Mouse (Mus musculus): ENCODE data around the gene Ormdl3. TPM values are rescaled to one million over a fixed set of nuclear protein-coding genes. Genes with fewer than 3 reads are reported as not detected.
A peak's percentile ranks its signal among the peaks of the same experiment; 100 is the strongest.

Gene Ormdl3
- polyA plus RNA-seq, 1 experiment from 2014 or later, result 14.5 TPM

DNA sequence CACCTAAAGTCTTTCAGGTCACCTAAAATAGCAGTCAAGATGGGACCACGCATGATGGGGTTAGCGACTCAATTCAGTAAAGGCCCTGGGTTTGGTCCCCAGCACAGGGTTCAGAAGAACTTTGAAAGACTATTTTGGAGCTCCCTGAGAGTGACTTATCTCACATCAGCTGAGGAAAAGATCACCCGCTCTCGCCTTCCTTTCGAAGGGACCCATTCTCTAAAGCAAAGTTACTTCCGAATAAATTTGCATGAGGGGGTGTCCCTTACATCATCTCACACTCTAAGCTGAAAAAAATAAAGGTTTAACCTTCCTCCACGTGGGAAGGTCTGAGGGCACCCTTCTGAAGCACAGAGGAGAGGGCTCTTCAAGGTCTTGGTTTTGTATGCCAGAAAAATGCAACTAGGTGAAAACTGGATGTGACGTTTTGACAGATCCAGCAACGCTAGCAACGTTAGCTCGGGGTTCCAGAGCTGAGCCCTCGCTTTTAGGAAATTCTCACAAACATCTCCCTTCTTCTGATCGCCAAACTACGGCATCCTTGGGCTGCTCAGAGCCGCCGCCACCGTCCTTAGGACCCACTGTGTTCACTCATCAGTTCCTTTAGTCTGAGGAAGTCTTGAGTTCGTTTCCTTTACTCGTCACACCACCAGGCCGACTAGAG is 36.7 kb downstream of the Ormdl3 start:
- H3K4me1 ChIP-seq (ENCODE audit: control insufficient read depth, insufficient read depth, low read length), result peaks cover 4% of the 10 kb centered on the region; the same call in 1 of the 2 replicates
- H3K9ac ChIP-seq (ENCODE audit: low read length), result 0 out of 2 replicates have a peak overlapping the region, but pooled peaks have one; percentile 27
- ATAC-seq (ENCODE audit: insufficient read depth, low FRiP score, low TSS enrichment) (no peak), DNase-seq (ENCODE audit: low spot score) (no peak)
- no peaks in the 10 kb centered on the region for H3K9me3 ChIP-seq (ENCODE audit: control insufficient read depth, low read length)
- WGBS, result 20% methylated on average over 20 of the region's 20 CpGs
- no peaks in the 10 kb centered on the region for H3K36me3 ChIP-seq (ENCODE audit: control insufficient read depth, insufficient read depth, low read length)
- H3K4me3 ChIP-seq (ENCODE audit: low read depth, low read length), result peak overlapping the region; percentile 51
- H3K27ac ChIP-seq (ENCODE audit: low read depth, low read length), result no peak overlapping the region
- H3K27me3 ChIP-seq (ENCODE audit: control insufficient read depth, insufficient read depth, low read length), result peaks cover 46% of the 10 kb centered on the region
- H3K4me2 ChIP-seq (ENCODE audit: low read depth), result peak overlapping the region; percentile 53

DNA sequence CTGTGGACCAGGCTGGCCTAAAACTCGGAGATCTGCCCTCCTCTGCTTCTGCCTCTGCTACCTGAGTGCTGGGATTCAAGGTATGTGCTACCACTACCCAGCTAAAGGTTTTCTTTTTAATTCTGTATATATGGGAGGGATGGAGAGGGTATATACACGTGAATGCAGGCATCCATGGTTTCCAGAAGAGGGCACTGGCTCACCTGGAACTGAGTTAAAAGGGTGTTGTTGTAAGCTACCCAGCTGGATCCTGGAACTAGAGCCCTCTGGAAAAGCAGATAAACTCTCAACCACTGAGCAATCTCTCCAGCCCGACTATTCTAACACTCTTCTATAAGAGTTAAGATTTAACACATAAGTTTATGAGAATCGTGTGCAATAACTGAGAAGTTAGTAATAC is 37.8 kb downstream of the Ormdl3 start:
- WGBS, result 69% methylated on average over 4 of the region's 4 CpGs
- H3K27me3 ChIP-seq (ENCODE audit: control insufficient read depth, insufficient read depth, low read length), result peaks cover 54% of the 10 kb centered on the region
- ATAC-seq (ENCODE audit: insufficient read depth, low FRiP score, low TSS enrichment) (no peak), DNase-seq (ENCODE audit: low spot score) (no peak)
- H3K9me3 ChIP-seq (ENCODE audit: control insufficient read depth, low read length), result no peaks in the 10 kb centered on the region
- H3K9ac ChIP-seq (ENCODE audit: low read length), result no peak overlapping the region
- no peak overlapping the region for H3K4me2 ChIP-seq (ENCODE audit: low read depth)
- no peaks in the 10 kb centered on the region for H3K36me3 ChIP-seq (ENCODE audit: control insufficient read depth, insufficient read depth, low read length)
- no peak overlapping the region for H3K27ac ChIP-seq (ENCODE audit: low read depth, low read length)
- H3K4me3 ChIP-seq (ENCODE audit: low read depth, low read length), result no peak overlapping the region
- peaks cover 4% of the 10 kb centered on the region; the same call in 1 of the 2 replicates for H3K4me1 ChIP-seq (ENCODE audit: control insufficient read depth, insufficient read depth, low read length)

DNA sequence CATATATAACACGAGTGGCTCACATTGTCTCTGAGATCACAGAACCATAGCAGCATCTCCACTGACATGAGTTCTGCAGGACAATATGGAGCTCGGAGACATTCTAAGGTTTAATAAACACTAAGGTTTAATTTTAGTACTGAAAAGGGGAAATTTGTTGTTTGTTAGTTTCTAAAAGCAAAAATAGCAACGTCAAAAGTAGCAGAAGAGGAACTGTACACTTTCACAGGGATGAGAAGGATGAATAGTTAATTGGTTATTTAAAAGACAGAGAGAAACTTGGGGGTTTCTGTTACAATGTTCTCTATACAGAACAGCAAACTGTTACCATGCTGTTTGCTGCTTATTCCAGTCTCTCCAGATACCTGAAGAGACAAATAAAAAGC is 39.9 kb downstream of the Ormdl3 start:
- Histone ChIP-seq H3K4me3 (ENCODE audit: low read depth, low read length) (no peak overlapping the region), H3K4me2 (ENCODE audit: low read depth) (no peak overlapping the region), H3K27ac (ENCODE audit: low read depth, low read length) (no peak overlapping the region), H3K9me3 (ENCODE audit: control insufficient read depth, low read length) (no peaks in the 10 kb centered on the region), H3K4me1 (ENCODE audit: control insufficient read depth, insufficient read depth, low read length) (peaks cover 4% of the 10 kb centered on the region; the same call in 1 of the 2 replicates), H3K27me3 (ENCODE audit: control insufficient read depth, insufficient read depth, low read length) (peaks cover 62% of the 10 kb centered on the region), H3K9ac (ENCODE audit: low read length) (no peak overlapping the region), H3K36me3 (ENCODE audit: control insufficient read depth, insufficient read depth, low read length) (no peaks in the 10 kb centered on the region)
- 70% methylated on average over 3 of the region's 3 CpGs for WGBS
- no peak for ATAC-seq (ENCODE audit: insufficient read depth, low FRiP score, low TSS enrichment)
- no peak for DNase-seq (ENCODE audit: low spot score)

DNA sequence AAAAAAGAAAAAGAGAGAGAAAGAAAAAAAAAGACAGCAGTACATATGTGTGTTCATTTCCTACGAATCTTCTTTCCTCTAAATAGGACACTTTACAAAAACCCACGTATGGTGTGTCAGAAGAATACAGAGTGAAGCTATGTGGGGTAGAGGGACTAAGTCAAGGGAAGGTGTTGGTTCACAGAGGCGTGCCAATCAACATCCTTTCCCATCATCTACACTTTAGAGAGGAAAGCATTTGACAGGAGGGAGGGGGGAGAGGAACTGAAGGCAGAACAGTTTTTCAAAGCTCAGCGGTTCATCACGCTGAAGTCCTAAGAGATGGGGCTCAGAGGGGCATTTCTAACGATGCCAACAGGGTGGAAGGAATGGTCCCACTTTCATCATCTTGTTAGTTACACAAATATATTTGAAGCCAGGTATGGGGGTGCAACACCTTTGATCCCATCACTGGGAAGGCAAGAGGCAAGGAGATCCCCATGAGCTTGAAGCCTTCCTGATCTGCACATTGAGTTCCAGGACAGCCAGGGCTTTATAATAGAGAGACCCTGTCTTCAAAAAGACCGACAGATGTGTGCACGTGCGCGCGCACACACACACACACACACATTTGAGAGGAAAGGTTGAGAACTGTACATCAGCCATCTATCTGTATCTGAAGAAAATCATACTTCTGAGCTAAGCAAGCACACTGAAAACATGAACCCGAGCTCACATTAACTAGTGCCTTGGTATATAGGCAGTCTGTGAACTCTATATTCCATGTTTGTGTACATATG is 40.5 kb downstream of the Ormdl3 start:
- Histone ChIP-seq H3K27me3 (ENCODE audit: control insufficient read depth, insufficient read depth, low read length) (peaks cover 66% of the 10 kb centered on the region), H3K9ac (ENCODE audit: low read length) (no peak overlapping the region), H3K27ac (ENCODE audit: low read depth, low read length) (no peak overlapping the region), H3K4me1 (ENCODE audit: control insufficient read depth, insufficient read depth, low read length) (peaks cover 4% of the 10 kb centered on the region; the same call in 1 of the 2 replicates), H3K4me3 (ENCODE audit: low read depth, low read length) (no peak overlapping the region), H3K36me3 (ENCODE audit: control insufficient read depth, insufficient read depth, low read length) (no peaks in the 10 kb centered on the region), H3K4me2 (ENCODE audit: low read depth) (no peak overlapping the region), H3K9me3 (ENCODE audit: control insufficient read depth, low read length) (no peaks in the 10 kb centered on the region)
- DNase-seq (ENCODE audit: low spot score), result no peak
- 49% methylated on average over 12 of the region's 12 CpGs for WGBS
- no peak for ATAC-seq (ENCODE audit: insufficient read depth, low FRiP score, low TSS enrichment)

DNA sequence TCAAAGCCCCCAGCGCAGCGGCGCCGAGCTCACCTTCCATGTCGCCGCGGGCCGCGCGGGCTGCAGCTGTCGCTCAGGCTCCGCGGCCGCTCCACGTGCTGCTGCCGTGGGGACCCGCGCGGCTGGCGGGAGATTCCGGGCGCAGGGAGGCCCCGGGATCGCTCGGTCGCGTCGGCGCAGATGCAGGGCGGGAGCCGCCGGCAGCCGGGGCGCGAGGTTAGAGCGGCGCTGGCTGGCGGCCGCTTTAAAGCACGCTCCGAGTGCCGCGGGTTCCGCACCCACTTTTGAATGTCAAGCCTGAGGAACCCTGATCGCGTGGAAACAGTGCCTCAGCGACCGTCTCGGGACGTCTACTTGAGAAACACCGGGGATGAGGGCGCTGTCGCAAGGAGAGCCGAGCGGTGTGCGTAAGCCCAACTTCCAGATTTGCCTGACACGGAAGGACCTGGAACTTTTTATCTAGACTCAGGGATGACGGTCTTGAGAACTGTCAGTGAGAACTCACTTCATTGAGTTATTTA is 41.4 kb downstream of the Ormdl3 start, which contains the start of gene Ikzf3:
Gene Ikzf3 (minus strand): TSS at position 321 of the 521 bp plus-strand sequence.
- Histone ChIP-seq H3K27ac (ENCODE audit: low read depth, low read length) (no peak within 1 kb of the TSS), H3K4me3 (ENCODE audit: low read depth, low read length) (peak within 1 kb of the TSS; percentile 37), H3K4me2 (ENCODE audit: low read depth) (peak within 1 kb of the TSS; percentile 65), H3K9ac (ENCODE audit: low read length) (peak within 1 kb of the TSS; percentile 37; the same call in 1 of the 2 replicates), H3K9me3 (ENCODE audit: control insufficient read depth, low read length) (no peaks in the 10 kb centered on the region), H3K4me1 (ENCODE audit: control insufficient read depth, insufficient read depth, low read length) (peaks cover 4% of the 10 kb centered on the region; the same call in 1 of the 2 replicates), H3K36me3 (ENCODE audit: control insufficient read depth, insufficient read depth, low read length) (no peaks in the 10 kb centered on the region), H3K27me3 (ENCODE audit: control insufficient read depth, insufficient read depth, low read length) (peaks cover 67% of the 10 kb centered on the region)
- ATAC-seq (ENCODE audit: insufficient read depth, low FRiP score, low TSS enrichment) (no peak), DNase-seq (ENCODE audit: low spot score) (peak; percentile 64)
- WGBS, result 1% methylated on average over 57 of the region's 58 CpGs

DNA sequence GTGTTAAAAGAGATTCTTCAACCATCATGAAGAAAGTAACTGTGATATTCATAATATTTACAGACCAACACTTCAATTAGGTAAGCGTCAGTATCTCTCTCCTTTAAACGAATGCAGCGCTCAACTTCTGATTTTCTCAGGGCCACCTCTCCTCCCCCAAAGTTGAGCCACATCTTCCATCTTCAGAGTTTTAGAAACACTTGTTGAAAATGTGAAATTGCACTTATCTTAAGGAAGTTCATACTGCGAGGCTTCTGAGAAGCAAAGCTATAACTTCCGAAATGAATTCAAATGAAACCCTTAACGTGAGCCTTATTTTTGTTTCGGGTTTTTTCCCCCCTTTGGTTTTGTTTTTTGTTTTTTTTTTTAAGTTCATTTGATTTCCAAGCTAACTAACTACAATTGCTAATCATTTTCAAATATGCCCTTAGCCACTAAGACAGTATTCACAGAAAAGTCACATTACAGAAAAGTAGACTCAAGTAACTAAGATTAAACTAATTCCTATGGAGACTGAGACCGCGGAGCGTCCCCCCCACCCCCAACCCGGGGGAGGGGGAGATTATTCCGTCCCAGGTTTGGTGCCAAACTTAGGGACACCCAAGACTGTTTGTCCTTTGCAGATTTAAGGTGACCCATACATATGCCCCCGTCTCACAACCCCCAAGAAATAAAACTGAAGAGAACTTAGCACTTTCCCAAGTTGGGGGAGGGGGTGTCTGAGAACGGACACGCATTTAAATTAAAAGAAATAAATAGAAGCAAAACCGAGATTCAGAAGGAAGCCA is 42.1 kb downstream of the Ormdl3 start:
- WGBS, result 2% methylated on average over 16 of the region's 16 CpGs
- DNase-seq (ENCODE audit: low spot score), result no peak
- H3K27me3 ChIP-seq (ENCODE audit: control insufficient read depth, insufficient read depth, low read length), result peaks cover 62% of the 10 kb centered on the region

DNA sequence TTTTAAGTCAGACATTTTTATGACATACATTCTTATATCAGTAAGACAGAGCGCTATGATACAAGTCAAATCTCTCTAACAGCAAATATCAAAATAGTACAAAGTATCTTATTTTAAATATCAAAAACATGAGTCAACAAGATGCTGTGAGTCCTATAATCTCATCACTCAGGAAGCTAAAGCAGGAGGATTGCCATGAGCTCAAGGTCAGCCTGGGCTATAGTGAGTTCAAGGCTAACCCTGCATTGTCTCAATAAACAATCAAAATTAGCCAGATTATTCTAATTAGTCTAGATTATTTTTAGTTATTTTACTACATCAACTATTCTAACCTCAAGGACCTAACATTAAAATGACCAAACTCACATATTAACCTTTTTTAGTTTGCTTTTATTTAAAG is 43.8 kb downstream of the Ormdl3 start:
- H3K4me1 ChIP-seq (ENCODE audit: control insufficient read depth, insufficient read depth, low read length), result peaks cover 4% of the 10 kb centered on the region; the same call in 1 of the 2 replicates
- H3K4me3 ChIP-seq (ENCODE audit: low read depth, low read length), result no peak overlapping the region
- no peak overlapping the region for H3K27ac ChIP-seq (ENCODE audit: low read depth, low read length)
- DNase-seq (ENCODE audit: low spot score), result no peak
- no peak overlapping the region for H3K9ac ChIP-seq (ENCODE audit: low read length)
- H3K36me3 ChIP-seq (ENCODE audit: control insufficient read depth, insufficient read depth, low read length), result no peaks in the 10 kb centered on the region
- ATAC-seq (ENCODE audit: insufficient read depth, low FRiP score, low TSS enrichment), result no peak
- no peaks in the 10 kb centered on the region for H3K9me3 ChIP-seq (ENCODE audit: control insufficient read depth, low read length)
- H3K27me3 ChIP-seq (ENCODE audit: control insufficient read depth, insufficient read depth, low read length), result peaks cover 51% of the 10 kb centered on the region
- no peak overlapping the region for H3K4me2 ChIP-seq (ENCODE audit: low read depth)
- WGBS, result 80% methylated on average over 1 of the region's 1 CpGs

More for the DNA sequence above, 42.1 kb downstream of the Ormdl3 start:
- ATAC-seq (ENCODE audit: insufficient read depth, low FRiP score, low TSS enrichment), result no peak
- H3K4me1 ChIP-seq (ENCODE audit: control insufficient read depth, insufficient read depth, low read length), result peaks cover 4% of the 10 kb centered on the region; the same call in 1 of the 2 replicates
- peak overlapping the region; percentile 65 for H3K4me2 ChIP-seq (ENCODE audit: low read depth)
- peak overlapping the region; percentile 37; the same call in 1 of the 2 replicates for H3K9ac ChIP-seq (ENCODE audit: low read length)
- H3K36me3 ChIP-seq (ENCODE audit: control insufficient read depth, insufficient read depth, low read length), result no peaks in the 10 kb centered on the region
- H3K9me3 ChIP-seq (ENCODE audit: control insufficient read depth, low read length), result no peaks in the 10 kb centered on the region
- H3K27ac ChIP-seq (ENCODE audit: low read depth, low read length), result no peak overlapping the region
- peak overlapping the region; percentile 37 for H3K4me3 ChIP-seq (ENCODE audit: low read depth, low read length)

DNA sequence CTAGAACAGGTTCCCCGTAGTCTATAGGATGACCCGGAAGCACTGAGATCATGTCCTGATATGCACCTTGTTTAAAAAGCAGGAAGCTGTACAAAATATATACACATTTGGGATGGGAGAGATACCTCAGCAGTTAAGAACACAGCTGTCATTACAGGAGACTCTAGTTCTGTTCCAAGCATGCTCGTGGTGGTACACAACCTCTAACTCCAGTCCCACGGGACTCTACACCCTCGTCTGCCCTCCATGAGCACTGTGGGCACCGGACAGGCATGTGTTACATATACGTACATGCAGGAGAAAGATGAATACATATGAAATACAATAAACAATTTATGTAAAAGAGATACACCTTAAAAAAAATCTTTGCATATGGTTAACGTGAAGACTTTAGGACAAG is 44.6 kb downstream of the Ormdl3 start:
- peaks cover 4% of the 10 kb centered on the region; the same call in 1 of the 2 replicates for H3K4me1 ChIP-seq (ENCODE audit: control insufficient read depth, insufficient read depth, low read length)
- 78% methylated on average over 8 of the region's 8 CpGs for WGBS
- no peak overlapping the region for H3K4me2 ChIP-seq (ENCODE audit: low read depth)
- no peak overlapping the region for H3K4me3 ChIP-seq (ENCODE audit: low read depth, low read length)
- peaks cover 43% of the 10 kb centered on the region for H3K27me3 ChIP-seq (ENCODE audit: control insufficient read depth, insufficient read depth, low read length)
- no peaks in the 10 kb centered on the region for H3K36me3 ChIP-seq (ENCODE audit: control insufficient read depth, insufficient read depth, low read length)
- DNase-seq (ENCODE audit: low spot score), result no peak
- no peak overlapping the region for H3K9ac ChIP-seq (ENCODE audit: low read length)
- no peaks in the 10 kb centered on the region for H3K9me3 ChIP-seq (ENCODE audit: control insufficient read depth, low read length)
- no peak overlapping the region for H3K27ac ChIP-seq (ENCODE audit: low read depth, low read length)
- no peak for ATAC-seq (ENCODE audit: insufficient read depth, low FRiP score, low TSS enrichment)

Measured in neural tube, embryonic 11.5 days (tissue).